Mouse (Mus musculus) limb, embryonic 15.5 days (tissue): ENCODE data around the gene Sall1. TPM values are rescaled to one million over a fixed set of nuclear protein-coding genes. Genes with fewer than 3 reads are reported as not detected.

ENCODE experiments used
- ATAC-seq: fragments of 200-750 bp; cut with Nextera tagmentation; 2 replicates; pipeline ENCODE4 v1.8.0; 2017; ENCODE audit warnings: low read depth, moderate TSS enrichment; ENCODE audit not compliant: insufficient number of reproducible peaks, low FRiP score, low TSS enrichment
- H3K27ac ChIP-seq: fragments of 300-500 bp; sonication (generic); 2 replicates; pipeline ENCODE4 v1.5.1; 2015; ENCODE audit warnings: moderate library complexity, mild to moderate bottlenecking, inconsistent platforms
- H3K27me3 ChIP-seq: fragments of 300-500 bp; sonication (generic); 2 replicates; pipeline ENCODE4 v1.6.1; 2015; ENCODE audit warnings: inconsistent platforms
- H3K36me3 ChIP-seq: fragments of 300-500 bp; sonication (generic); 2 replicates; pipeline ENCODE4 v1.6.1; 2015; ENCODE audit warnings: inconsistent platforms
- H3K4me1 ChIP-seq: fragments of 300-500 bp; sonication (generic); 2 replicates; pipeline ENCODE4 v1.6.1; 2015; ENCODE audit warnings: inconsistent platforms
- H3K4me2 ChIP-seq: fragments of 300-500 bp; sonication (generic); 2 replicates; pipeline ENCODE4 v1.6.1; 2015; ENCODE audit warnings: mild to moderate bottlenecking, inconsistent platforms
- H3K4me3 ChIP-seq: fragments of 300-500 bp; sonication (generic); 2 replicates; pipeline ENCODE4 v1.5.1; 2015; ENCODE audit warnings: mild to moderate bottlenecking, inconsistent platforms
- H3K9ac ChIP-seq: fragments of 300-500 bp; sonication (generic); 2 replicates; pipeline ENCODE4 v1.6.1; 2015; ENCODE audit warnings: inconsistent platforms
- H3K9me3 ChIP-seq: fragments of 300-500 bp; sonication (generic); 2 replicates; pipeline ENCODE4 v1.6.1; 2016; ENCODE audit warnings: inconsistent platforms
- WGBS: fragments of 180-500 bp; shearing (Covaris S2); methylation state at CpG from one replicate; pipeline ENCODE4 v1.1.7; 2015; 5-methylcytosine and 5-hydroxymethylcytosine counted together
- polyA plus RNA-seq: library from polyadenylated mRNA; unstranded; fragments of >200 nt; fragmentation: Nextera tagmentation; extraction: Ambion mirVana; gene quantifications from 2 replicates; pipeline ENCODE4 v1.2.1, GENCODE M21; 2015

The Sall1 gene
- 4.5 and 6.0 TPM in 2 replicates for polyA plus RNA-seq

DNA sequence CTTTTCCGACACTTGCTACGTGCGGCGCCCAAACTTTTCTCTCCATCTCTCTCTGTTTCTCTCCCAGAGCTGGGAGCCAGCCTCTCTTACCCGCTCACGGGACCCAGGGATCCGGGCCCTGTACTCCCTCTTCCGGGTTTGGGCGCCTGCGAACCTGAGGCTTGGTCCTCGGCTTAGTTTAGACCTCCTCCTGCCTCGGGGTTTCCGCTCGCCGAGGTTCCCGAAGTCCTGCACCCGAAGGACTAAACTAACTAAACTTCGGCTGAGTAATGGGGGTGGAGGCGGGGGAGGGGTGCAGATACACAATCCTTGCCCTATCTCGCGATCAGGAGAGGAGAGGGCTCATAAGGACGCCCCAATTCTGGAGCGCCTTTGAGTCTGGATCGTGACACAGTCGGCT lies at the start of gene Sall1:
TSS of gene Sall1 (minus strand) at position 223 of the 400 bp plus-strand sequence.
- Histone ChIP-seq H3K27me3 (peaks cover 77% of the 10 kb centered on the region), H3K9ac (peak within 1 kb of the TSS; percentile 61), H3K4me1 (peaks cover 57% of the 10 kb centered on the region), H3K4me3 (peak within 1 kb of the TSS; percentile 57), H3K9me3 (no peaks in the 10 kb centered on the region), H3K27ac (peak within 1 kb of the TSS; percentile 90), H3K36me3 (no peaks in the 10 kb centered on the region), H3K4me2 (peak within 1 kb of the TSS; percentile 78)
- ATAC-seq, result peak; percentile 7; the same call in 1 of the 2 replicates
- WGBS, result under 1% methylated on average over 25 of the region's 25 CpGs

GRCm38 (mm10) chr8:89089916-89090315 lies 46.0 kb upstream of the Sall1 start:
- ATAC-seq, result no peak
- 0 out of 2 replicates have a peak, but pooled peaks cover 4% of the 10 kb centered on the region for H3K4me1 ChIP-seq
- WGBS, result 40% methylated on average over 5 of the region's 5 CpGs
- H3K36me3 ChIP-seq, result no peaks in the 10 kb centered on the region
- no peak overlapping the region for H3K27ac ChIP-seq
- H3K9me3 ChIP-seq, result no peaks in the 10 kb centered on the region
- H3K9ac ChIP-seq, result no peak overlapping the region
- no peak overlapping the region for H3K4me3 ChIP-seq
- no peaks in the 10 kb centered on the region for H3K27me3 ChIP-seq
- H3K4me2 ChIP-seq, result no peak overlapping the region

- no peak overlapping the region for H3K4me3 ChIP-seq
- WGBS, result 80% methylated on average over 2 of the region's 2 CpGs
- no peak for ATAC-seq
Measured at GRCm38 (mm10) chr8:89079147-89079546, 35.2 kb upstream of the Sall1 start.

DNA sequence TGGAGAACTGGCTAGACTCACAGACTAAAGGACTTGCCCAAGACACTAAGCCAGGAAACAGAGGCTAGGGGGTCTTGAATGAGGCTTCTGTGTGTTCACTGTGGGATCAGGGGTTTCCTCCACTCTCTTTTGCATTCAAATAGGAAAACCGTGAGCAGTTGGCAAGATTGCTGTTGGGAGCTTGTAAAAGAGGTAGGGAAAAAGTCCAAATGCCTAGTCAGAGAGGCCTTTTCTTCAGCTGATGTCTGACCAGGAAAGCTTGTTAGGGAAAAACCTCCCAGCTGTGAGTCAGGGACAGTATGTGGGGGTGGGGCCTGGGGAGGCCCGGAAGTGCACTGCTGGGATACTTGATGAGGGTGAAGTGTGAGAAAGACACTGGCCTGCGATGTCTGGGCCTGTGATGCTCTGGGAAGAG lies 29.0 kb upstream of the Sall1 start:
- ATAC-seq, result no peak
- H3K9ac ChIP-seq, result no peak overlapping the region
- WGBS, result 10% methylated on average over 3 of the region's 3 CpGs
- H3K9me3 ChIP-seq, result no peaks in the 10 kb centered on the region
- no peak overlapping the region for H3K4me2 ChIP-seq
- no peaks in the 10 kb centered on the region for H3K36me3 ChIP-seq
- H3K4me1 ChIP-seq, result peaks cover 11% of the 10 kb centered on the region
- no peak overlapping the region for H3K4me3 ChIP-seq
- peak overlapping the region; percentile 5; the same call in 1 of the 2 replicates for H3K27ac ChIP-seq
- no peaks in the 10 kb centered on the region for H3K27me3 ChIP-seq

More at GRCm38 (mm10) chr8:89079147-89079546, 35.2 kb upstream of the Sall1 start:
- Histone ChIP-seq H3K4me1 (no peaks in the 10 kb centered on the region), H3K9me3 (no peaks in the 10 kb centered on the region), H3K27ac (no peak overlapping the region), H3K4me2 (no peak overlapping the region), H3K9ac (no peak overlapping the region), H3K36me3 (no peaks in the 10 kb centered on the region), H3K27me3 (no peaks in the 10 kb centered on the region; the same call in 1 of the 2 replicates)

DNA sequence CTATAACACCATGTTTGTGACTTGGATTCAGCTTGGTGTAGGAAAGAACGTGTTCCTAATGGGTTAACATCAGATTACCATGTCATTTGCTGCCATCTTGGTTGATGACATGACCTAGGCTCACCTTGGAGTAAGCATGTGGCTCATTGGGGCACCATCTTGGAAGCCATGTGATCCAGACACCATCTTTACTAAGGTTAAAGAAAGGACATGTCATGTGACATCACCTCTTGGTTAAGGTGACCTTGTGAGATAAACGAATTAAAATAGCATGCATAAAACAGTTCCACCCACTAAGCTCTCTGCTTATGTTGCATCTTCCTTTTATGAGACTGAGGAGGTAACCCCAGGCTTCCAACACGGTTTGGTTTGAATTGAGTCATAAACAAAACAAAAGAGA lies 23.5 kb upstream of the Sall1 start:
- Histone ChIP-seq H3K4me3 (no peak overlapping the region), H3K27me3 (no peaks in the 10 kb centered on the region), H3K9ac (no peak overlapping the region), H3K4me2 (no peak overlapping the region), H3K36me3 (no peaks in the 10 kb centered on the region), H3K4me1 (0 out of 2 replicates have a peak, but pooled peaks cover 3% of the 10 kb centered on the region), H3K27ac (no peak overlapping the region), H3K9me3 (no peaks in the 10 kb centered on the region)
- WGBS, result 84% methylated on average over 3 of the region's 3 CpGs
- ATAC-seq, result no peak

DNA sequence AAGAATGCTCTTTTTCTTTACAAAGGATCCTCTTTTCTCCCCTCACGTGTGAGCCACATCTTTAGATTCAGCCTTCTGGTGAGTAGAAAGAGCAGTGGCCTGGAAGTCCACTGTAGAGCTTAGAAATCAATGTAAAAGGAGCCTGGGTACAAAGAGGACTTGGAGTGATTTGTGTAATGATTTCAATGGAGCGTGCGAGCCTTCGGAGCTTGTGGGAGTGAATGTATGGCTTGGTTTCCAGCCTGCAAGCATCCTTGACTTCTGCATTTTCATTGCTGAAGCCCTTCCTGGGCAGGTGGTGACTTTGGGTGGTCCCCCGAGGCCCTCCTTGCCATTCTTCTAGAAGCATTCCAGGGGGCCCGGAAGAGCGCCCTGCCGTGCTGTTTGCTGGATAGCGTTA lies 20.1 kb upstream of the Sall1 start:
- H3K4me2 ChIP-seq, result no peak overlapping the region
- no peak overlapping the region for H3K4me3 ChIP-seq
- H3K27me3 ChIP-seq, result no peaks in the 10 kb centered on the region; the same call in 1 of the 2 replicates
- no peak for ATAC-seq
- H3K9ac ChIP-seq, result no peak overlapping the region
- peaks cover 6% of the 10 kb centered on the region for H3K4me1 ChIP-seq
- H3K9me3 ChIP-seq, result no peaks in the 10 kb centered on the region
- no peaks in the 10 kb centered on the region for H3K36me3 ChIP-seq
- H3K27ac ChIP-seq, result no peak overlapping the region
- whole genome bisulfite sequencing, result 51% methylated on average over 9 of the region's 9 CpGs

GRCm38 (mm10) chr8:89063366-89064040 lies 19.5 kb upstream of the Sall1 start:
- H3K4me3 ChIP-seq, result no peak overlapping the region
- 75% methylated on average over 10 of the region's 10 CpGs for WGBS
- H3K36me3 ChIP-seq, result no peaks in the 10 kb centered on the region
- no peak overlapping the region for H3K27ac ChIP-seq
- peaks cover 6% of the 10 kb centered on the region for H3K4me1 ChIP-seq
- H3K4me2 ChIP-seq, result no peak overlapping the region
- no peak overlapping the region for H3K9ac ChIP-seq
- no peaks in the 10 kb centered on the region for H3K9me3 ChIP-seq
- no peaks in the 10 kb centered on the region; the same call in 1 of the 2 replicates for H3K27me3 ChIP-seq
- no peak for ATAC-seq

GRCm38 (mm10) chr8:89060717-89061116 lies 16.8 kb upstream of the Sall1 start:
- Histone ChIP-seq H3K9ac (no peak overlapping the region), H3K4me3 (no peak overlapping the region), H3K9me3 (no peaks in the 10 kb centered on the region), H3K4me1 (peaks cover 6% of the 10 kb centered on the region), H3K4me2 (no peak overlapping the region), H3K27ac (no peak overlapping the region), H3K27me3 (no peaks in the 10 kb centered on the region; the same call in 1 of the 2 replicates), H3K36me3 (no peaks in the 10 kb centered on the region)
- no peak for ATAC-seq
- 86% methylated on average over 8 of the region's 8 CpGs for WGBS

DNA sequence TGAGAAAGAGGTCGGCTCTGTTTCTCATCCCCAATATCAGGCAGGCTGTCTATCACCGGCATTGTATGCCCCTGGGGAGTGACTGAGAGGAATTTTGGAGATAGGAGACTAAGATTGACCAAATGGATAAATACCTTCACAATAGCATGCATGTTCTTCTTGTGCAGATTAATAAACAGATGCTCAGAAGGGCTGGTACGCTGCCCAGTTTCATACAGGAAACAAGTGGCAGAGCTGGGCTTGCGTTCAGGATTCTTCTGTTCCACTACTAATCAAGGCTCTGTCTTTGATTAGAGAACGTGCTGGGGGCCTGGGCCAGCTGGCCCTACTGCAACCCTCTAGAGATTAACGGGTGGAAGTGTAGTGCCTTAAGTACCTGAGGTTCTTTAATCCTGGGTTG lies 15.5 kb upstream of the Sall1 start:
- no peaks in the 10 kb centered on the region; the same call in 1 of the 2 replicates for H3K27me3 ChIP-seq
- H3K36me3 ChIP-seq, result no peaks in the 10 kb centered on the region
- no peaks in the 10 kb centered on the region for H3K9me3 ChIP-seq
- H3K4me2 ChIP-seq, result no peak overlapping the region
- ATAC-seq, result no peak
- WGBS, result 28% methylated on average over 6 of the region's 6 CpGs
- no peak overlapping the region for H3K27ac ChIP-seq
- peaks cover 10% of the 10 kb centered on the region for H3K4me1 ChIP-seq
- H3K4me3 ChIP-seq, result no peak overlapping the region
- H3K9ac ChIP-seq, result no peak overlapping the region

DNA sequence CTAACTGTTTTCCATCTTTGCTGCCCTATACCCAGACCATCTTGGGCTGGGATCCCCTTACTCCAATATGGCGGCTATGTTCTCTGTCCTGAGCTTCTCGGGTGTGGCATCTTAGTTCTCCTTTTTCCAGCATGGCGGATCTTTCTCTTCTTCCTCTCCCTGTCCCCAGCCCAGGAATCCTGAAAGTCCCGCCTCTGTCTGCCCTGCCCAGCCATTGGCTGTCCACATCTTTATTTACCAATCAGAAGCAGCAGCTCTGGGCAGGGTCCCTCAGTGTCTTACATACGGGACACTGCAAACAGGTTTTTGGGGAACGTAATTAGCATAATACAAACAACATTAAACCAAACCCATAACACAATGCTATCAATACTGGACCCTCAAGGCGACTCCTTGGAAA lies 8.9 kb upstream of the Sall1 start:
- no peak for ATAC-seq
- peaks cover 8% of the 10 kb centered on the region; the same call in 1 of the 2 replicates for H3K4me1 ChIP-seq
- no peak overlapping the region for H3K9ac ChIP-seq
- no peak overlapping the region for H3K27ac ChIP-seq
- H3K36me3 ChIP-seq, result no peaks in the 10 kb centered on the region
- H3K9me3 ChIP-seq, result no peaks in the 10 kb centered on the region
- WGBS, result 91% methylated on average over 7 of the region's 7 CpGs
- H3K4me3 ChIP-seq, result no peak overlapping the region
- H3K27me3 ChIP-seq, result peaks cover 28% of the 10 kb centered on the region
- no peak overlapping the region for H3K4me2 ChIP-seq

- H3K27me3 ChIP-seq, result peaks cover 78% of the 10 kb centered on the region
- H3K9ac ChIP-seq, result no peak overlapping the region
- H3K36me3 ChIP-seq, result no peaks in the 10 kb centered on the region
- H3K27ac ChIP-seq, result 0 out of 2 replicates have a peak overlapping the region, but pooled peaks have one; percentile 5
- H3K9me3 ChIP-seq, result no peaks in the 10 kb centered on the region
- peaks cover 47% of the 10 kb centered on the region for H3K4me1 ChIP-seq
- ATAC-seq, result no peak
- H3K4me3 ChIP-seq, result peak overlapping the region; percentile 15; the same call in 1 of the 2 replicates
- peak overlapping the region; percentile 24 for H3K4me2 ChIP-seq
- WGBS, result 5% methylated on average over 25 of the region's 26 CpGs
Measured at GRCm38 (mm10) chr8:89046639-89047348, 2.8 kb upstream of the Sall1 start.

GRCm38 (mm10) chr8:89046226-89046625 lies 2.3 kb upstream of the Sall1 start:
- Histone ChIP-seq H3K27ac (peak overlapping the region; percentile 90; the same call in 1 of the 2 replicates), H3K9me3 (no peaks in the 10 kb centered on the region), H3K4me2 (peak overlapping the region; percentile 78), H3K4me3 (peak overlapping the region; percentile 29), H3K27me3 (peaks cover 80% of the 10 kb centered on the region), H3K9ac (no peak overlapping the region), H3K4me1 (peaks cover 53% of the 10 kb centered on the region), H3K36me3 (no peaks in the 10 kb centered on the region)
- ATAC-seq, result no peak
- WGBS, result 2% methylated on average over 14 of the region's 15 CpGs
